Mouse (Mus musculus) bone marrow, adult 2 months (tissue): Measurements from ENCODE around the gene Nbl1.

Experiments
- CTCF ChIP-seq: fragments of 200-500 bp; IDR thresholded peaks from 2 replicates; pipeline ENCODE4 v1.5.1; 2011; ENCODE audit warnings: low read length, control low read depth; ENCODE audit not compliant: control insufficient read depth, insufficient read depth
- POLR2A ChIP-seq: fragments of 200-500 bp; IDR thresholded peaks from 2 replicates; pipeline ENCODE4 v1.6.1; 2011; ENCODE audit warnings: low read depth, mild to moderate bottlenecking, control low read depth, low read length, borderline replicate concordance; ENCODE audit not compliant: control insufficient read depth

DNA sequence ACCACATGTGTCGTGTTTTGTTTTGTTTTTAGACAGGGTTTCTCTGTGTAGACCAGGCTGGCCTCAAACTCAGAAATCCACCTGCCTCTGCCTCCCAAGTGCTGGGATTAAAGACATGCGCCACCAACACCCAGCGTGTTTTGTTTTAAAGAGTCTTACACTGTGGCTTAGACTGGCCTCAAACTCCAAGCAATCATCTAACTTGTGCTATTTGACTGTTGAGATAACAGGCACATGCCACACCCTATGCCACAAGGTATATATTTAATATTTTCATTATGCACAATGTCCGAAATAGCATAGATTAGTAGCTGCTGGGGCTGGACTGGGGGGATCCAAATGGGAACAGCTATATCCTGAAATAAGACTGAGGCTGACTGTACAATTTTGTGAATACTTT lies 29.8 kb upstream of the Nbl1 start:
- TF ChIP-seq CTCF (no peak), POLR2A (no peak)
